8 mouse cellular contexts compared by ENCODE assay signal in genomic region chr2:129198436-129199327, GRCm38 (mm10). TPM values are rescaled to one million over a fixed set of nuclear protein-coding genes. Genes with fewer than 3 reads are reported as not detected.
A peak's percentile ranks its signal among the peaks of the same experiment; 100 is the strongest.
DNase-seq lines count a peak whose midpoint lies in the region; ATAC-seq lines count a peak whose summit lies in the region.

Gene Slc20a1 (plus strand): TSS chr2:129198764.

- peak; percentile 98 for DNase-seq in MN1 (ENCODE audit: low spot score)
- peak; percentile 98 for DNase-seq in cerebellum, adult 9-10 months
- DNase-seq in frontal cortex, adult 2 months (ENCODE audit: extremely low spot score in 1 of 2, low spot score in 1 of 2): peak; percentile 97 to 99
- peak; percentile 98 for DNase-seq in hindbrain, embryonic 11.5 days (ENCODE audit: low spot score)
- DNase-seq in layer of hippocampus, postnatal 10 days (ENCODE audit: low spot score in 2 of 2): peak; percentile 98 to 99
- DNase-seq in lung, postnatal 10 days: peak; percentile 99
- DNase-seq in ovary, postnatal 36 days (ENCODE audit: low spot score): peak; percentile 99
- peak; percentile 99 for DNase-seq in thymus, postnatal 25 days

- no peaks in the 10 kb centered on the region for H3K27me3 ChIP-seq in hindbrain, embryonic 11.5 days (ENCODE audit: control insufficient read depth, insufficient read depth, low read length)

- H3K4me1 ChIP-seq in hindbrain, embryonic 11.5 days (replicated peaks; ENCODE audit: control insufficient read depth, insufficient read depth, low read length): no peaks in the 10 kb centered on the region

- peak within 1 kb of the TSS; percentile 93 for H3K4me3 ChIP-seq in hindbrain, embryonic 11.5 days (ENCODE audit: low read depth, low read length)

- WGBS in hindbrain, embryonic 11.5 days: under 1% methylated on average over 85 of the region's 96 CpGs

- H3K27ac ChIP-seq in hindbrain, embryonic 11.5 days (ENCODE audit: low read depth, low read length): peak within 1 kb of the TSS; percentile 85

- ATAC-seq in hindbrain, embryonic 11.5 days (ENCODE audit: low FRiP score): peak; percentile 99

- no peaks in the 10 kb centered on the region for H3K9me3 ChIP-seq in hindbrain, embryonic 11.5 days (ENCODE audit: control insufficient read depth, low read length)

- peak within 1 kb of the TSS; percentile 80 for H3K4me2 ChIP-seq in hindbrain, embryonic 11.5 days (replicated peaks; ENCODE audit: low read depth, low read length)

- H3K36me3 ChIP-seq in hindbrain, embryonic 11.5 days (ENCODE audit: control insufficient read depth, insufficient read depth, low read length): 0 out of 2 replicates have a peak, but pooled peaks cover 2% of the 10 kb centered on the region

- H3K9ac ChIP-seq in hindbrain, embryonic 11.5 days (ENCODE audit: low read depth, low read length): peak within 1 kb of the TSS; percentile 96

RNA-seq across cellular contexts. Expression of gene Slc20a1, which starts in this region (rescaled TPM):
- polyA plus RNA-seq in frontal cortex, adult 2 months (2012; rRNA removed): 159 and 177 TPM in 2 replicates
- polyA plus RNA-seq in hindbrain, embryonic 11.5 days (2014; fragmentation: Nextera tagmentation; extraction: Ambion mirVana): 50.3 and 59.9 TPM in 2 replicates
- total RNA-seq in layer of hippocampus, postnatal 10 days (2021): 100 to 1,000 TPM in 1 of 2 experiments, 10 to 100 TPM in 1; 97.4 to 124 TPM

Comparison
In these comparisons a context has a peak if more than half of its experiments do, and no peak if none do; other contexts are left out.
1. Peak in every context shown above with its lines: DNase-seq, ATAC-seq, H3K4me3 ChIP-seq and H3K27ac ChIP-seq.